Mouse (Mus musculus): ENCODE results near the gene Trim67. TPM values are rescaled to one million over a fixed set of nuclear protein-coding genes. Genes with fewer than 3 reads are reported as not detected.

The Trim67 gene
- total RNA-seq, 4 experiments from 2014 or later, result 0.19 to 0.36 TPM; not detected in 2

GRCm38 (mm10) chr8:124871474-124871873, 78.6 kb downstream of the Trim67 start:
- no peak for DNase-seq (ENCODE audit: low spot score in 2 of 2)

GRCm38 (mm10) chr8:124872081-124872480, 79.2 kb downstream of the Trim67 start:
- no peak for DNase-seq (ENCODE audit: low spot score in 2 of 2)

GRCm38 (mm10) chr8:124872690-124873089, 79.8 kb downstream of the Trim67 start:
- DNase-seq (ENCODE audit: low spot score in 2 of 2), result no peak

GRCm38 (mm10) chr8:124878141-124878540, 85.2 kb downstream of the Trim67 start:
- no peak for DNase-seq (ENCODE audit: low spot score in 2 of 2)

- no peak for DNase-seq (ENCODE audit: low spot score in 2 of 2)
These were observed 86.1 kb downstream of the Trim67 start for GRCm38 (mm10) chr8:124878946-124879526.

Other genes starting within 250 kb of the Trim67 start
- 10 to 100 TPM in 2 of 4 experiments, 1 to 10 TPM in 2; 7.5 to 10.9 (median 9.9) TPM for gene Agt, start 223.4 kb upstream of the Trim67 start, total RNA-seq (2022)
- not detected for gene Capn9, start 217.0 kb upstream of the Trim67 start, total RNA-seq (2022)
- gene 2310022B05Rik, start 129.7 kb upstream of the Trim67 start, total RNA-seq (2022), result 10 to 100 TPM in 2 of 4 experiments, 1 to 10 TPM in 2; 8.0 to 13.0 (median 10.7) TPM
- 10 to 100 TPM; 14.1 to 20.5 (median 18.3) TPM for gene Ttc13, start 71.1 kb upstream of the Trim67 start, total RNA-seq (2022)
- gene Arv1, start 71.0 kb upstream of the Trim67 start, total RNA-seq (2022), result 1 to 10 TPM; 1.5 to 4.5 (median 3.5) TPM
- under 1 TPM in 3 of 4 experiments, not detected in 1; 0.31 to 0.51 (median 0.36) TPM for gene Fam89a, start 41.3 kb upstream of the Trim67 start, total RNA-seq (2022)
- gene Gnpat, start 69.9 kb downstream of the Trim67 start, total RNA-seq (2022), result 100 to 1,000 TPM; 145 to 180 (median 156) TPM
- 10 to 100 TPM; 31.8 to 34.8 (median 33.5) TPM for gene 2810004N23Rik, start 70.0 kb downstream of the Trim67 start, total RNA-seq (2022)
- 1 to 10 TPM; 7.8 to 8.1 (median 7.9) TPM for gene Exoc8, start 104.6 kb downstream of the Trim67 start, total RNA-seq (2022)
- 1 to 10 TPM; 6.1 to 7.3 (median 6.5) TPM for gene Sprtn, start 104.8 kb downstream of the Trim67 start, total RNA-seq (2022)
- 100 to 1,000 TPM; 170 to 209 (median 181) TPM for gene Egln1, start 156.2 kb downstream of the Trim67 start, total RNA-seq (2022)
- 10 to 100 TPM; 82.7 to 94.0 (median 89.4) TPM for gene Tsnax, start 219.9 kb downstream of the Trim67 start, total RNA-seq (2022)

Data from gastrocnemius, adult 8-10 months (tissue).